23 mouse cellular contexts compared by ENCODE assay signal in genomic region chr7:40362719-40363118, GRCm38 (mm10).
DNase-seq lines count a peak whose midpoint lies in the region; ATAC-seq lines count a peak whose summit lies in the region.
"Had no signal": no experiment of that assay in that cellular context is flagged by ENCODE, and none has a peak within 500 bp of the region (broad histone marks: within the 10 kb centered on the region; RNA-seq: fewer than 3 reads in every experiment).

No protein-coding gene starts in this region.

- peak; percentile 68; the same call in 1 of the 2 replicates for ATAC-seq in hindbrain, embryonic 12.5 days (ENCODE audit: low FRiP score)
- no peak for ATAC-seq in hindbrain, embryonic 13.5 days (ENCODE audit: low FRiP score)
- no peak for ATAC-seq in midbrain, embryonic 14.5 days (ENCODE audit: low FRiP score, low TSS enrichment)
- no peak for ATAC-seq in granulocyte monocyte progenitor cell, adult 5-6 weeks (replicated peaks; ENCODE audit: poor library complexity, severe bottlenecking)
- ATAC-seq: forebrain, embryonic 14.5 days had no signal

- WGBS in hindbrain, embryonic 12.5 days: 12% methylated on average over 2 of the region's 2 CpGs
- 9% methylated on average over 2 of the region's 2 CpGs for WGBS in hindbrain, embryonic 13.5 days
- 4% methylated on average over 2 of the region's 2 CpGs for WGBS in midbrain, embryonic 14.5 days

- no peak overlapping the region for H3K4me2 ChIP-seq in hindbrain, embryonic 12.5 days (replicated peaks)
- no peak overlapping the region for H3K4me2 ChIP-seq in hindbrain, embryonic 13.5 days
- H3K4me2 ChIP-seq in midbrain, embryonic 14.5 days (ENCODE audit: low read length): no peak overlapping the region
- H3K4me2 ChIP-seq: embryonic facial prominence, embryonic 15.5 days; heart, embryonic 11.5 days; liver, embryonic 15.5 days; lung, embryonic 15.5 days had no signal

- peaks cover 6% of the 10 kb centered on the region for H3K4me1 ChIP-seq in hindbrain, embryonic 12.5 days
- H3K4me1 ChIP-seq in hindbrain, embryonic 13.5 days (replicated peaks): peaks cover 6% of the 10 kb centered on the region
- H3K4me1 ChIP-seq in midbrain, embryonic 14.5 days (ENCODE audit: control insufficient read depth, insufficient read depth, low read length): peaks cover 5% of the 10 kb centered on the region; the same call in 1 of the 2 replicates
- H3K4me1 ChIP-seq: embryonic facial prominence, embryonic 15.5 days; limb, embryonic 10.5 days; liver, embryonic 15.5 days; lung, embryonic 15.5 days had no signal

- no peaks in the 10 kb centered on the region for H3K36me3 ChIP-seq in hindbrain, embryonic 12.5 days
- no peaks in the 10 kb centered on the region for H3K36me3 ChIP-seq in hindbrain, embryonic 13.5 days
- no peaks in the 10 kb centered on the region for H3K36me3 ChIP-seq in midbrain, embryonic 14.5 days (ENCODE audit: control insufficient read depth, insufficient read depth, low read length)
- H3K36me3 ChIP-seq: embryonic facial prominence, embryonic 15.5 days; limb, embryonic 10.5 days; liver, embryonic 15.5 days; lung, embryonic 15.5 days had no signal

- H3K9me3 ChIP-seq in hindbrain, embryonic 12.5 days (replicated peaks): no peaks in the 10 kb centered on the region
- H3K9me3 ChIP-seq in hindbrain, embryonic 13.5 days: no peaks in the 10 kb centered on the region
- H3K9me3 ChIP-seq in midbrain, embryonic 14.5 days (ENCODE audit: control insufficient read depth, low read length): no peaks in the 10 kb centered on the region
- H3K9me3 ChIP-seq: embryonic facial prominence, embryonic 15.5 days; limb, embryonic 10.5 days; liver, embryonic 15.5 days; lung, embryonic 15.5 days had no signal

- DNase-seq in ES-CJ7 (ENCODE audit: low read depth, low spot score): peak; percentile 79
- DNase-seq in embryo, embryonic 10 days (ENCODE audit: low spot score): peak; percentile 14
- peak; percentile 17 for DNase-seq in midbrain, embryonic 14.5 days
- no peak for DNase-seq in spleen, postnatal 14 days (ENCODE audit: low spot score in 2 of 2)
- no peak for DNase-seq in cerebellum, adult 11-12 months
- DNase-seq: adrenal gland, postnatal 36 days; cerebellum, adult 9-11 months; heart, adult 11 months; kidney, adult 2 months; layer of hippocampus, adult 9-11 months; liver; lung, postnatal 36 days had no signal

- no peaks in the 10 kb centered on the region for H3K27me3 ChIP-seq in hindbrain, embryonic 12.5 days
- H3K27me3 ChIP-seq in hindbrain, embryonic 13.5 days: no peaks in the 10 kb centered on the region
- no peaks in the 10 kb centered on the region for H3K27me3 ChIP-seq in midbrain, embryonic 14.5 days (ENCODE audit: control insufficient read depth, insufficient read depth, low read length)
- H3K27me3 ChIP-seq: embryonic facial prominence, embryonic 15.5 days; liver, embryonic 15.5 days; lung, embryonic 15.5 days had no signal

- no peak overlapping the region for H3K4me3 ChIP-seq in hindbrain, embryonic 12.5 days
- H3K4me3 ChIP-seq in hindbrain, embryonic 13.5 days: no peak overlapping the region
- H3K4me3 ChIP-seq in midbrain, embryonic 14.5 days (replicated peaks; ENCODE audit: low read depth, low read length): no peak overlapping the region
- H3K4me3 ChIP-seq: embryonic facial prominence, embryonic 15.5 days; left cerebral cortex, adult 2 months; limb, embryonic 10.5 days; liver, embryonic 15.5 days; lung, embryonic 15.5 days had no signal

- H3K9ac ChIP-seq in hindbrain, embryonic 12.5 days: no peak overlapping the region
- H3K9ac ChIP-seq in hindbrain, embryonic 13.5 days: no peak overlapping the region
- no peak overlapping the region for H3K9ac ChIP-seq in midbrain, embryonic 14.5 days (replicated peaks; ENCODE audit: low read length)
- H3K9ac ChIP-seq: embryonic facial prominence, embryonic 15.5 days; liver, embryonic 15.5 days; lung, embryonic 15.5 days had no signal

- H3K27ac ChIP-seq in hindbrain, embryonic 12.5 days: no peak overlapping the region
- H3K27ac ChIP-seq in hindbrain, embryonic 13.5 days: no peak overlapping the region
- H3K27ac ChIP-seq in midbrain, embryonic 14.5 days (replicated peaks; ENCODE audit: low read depth, low read length): no peak overlapping the region
- H3K27ac ChIP-seq: embryonic facial prominence, embryonic 15.5 days; kidney, postnatal 0 days; left cerebral cortex, adult 2 months; limb, embryonic 10.5 days; liver, embryonic 15.5 days; lung, embryonic 15.5 days had no signal

Comparison
In these comparisons a context has a peak if more than half of its experiments do, and no peak if none do; other contexts are left out.
1. DNase-seq: peak in ES-CJ7 (single experiment), embryo, embryonic 10 days (single experiment) and midbrain, embryonic 14.5 days (single experiment); none in spleen, postnatal 14 days (0 of 2) and cerebellum, adult 11-12 months (single experiment).